Mouse (Mus musculus) embryo, embryonic 11.5 days (tissue): Measurements from ENCODE around the gene Pitpnm2.

Experiments
- DNase-seq: peaks from one replicate; pipeline ENCODE4 v3.0.0-alpha.2; 2012; ENCODE audit warnings: low read depth, low spot score

Pitpnm2 gene

DNA sequence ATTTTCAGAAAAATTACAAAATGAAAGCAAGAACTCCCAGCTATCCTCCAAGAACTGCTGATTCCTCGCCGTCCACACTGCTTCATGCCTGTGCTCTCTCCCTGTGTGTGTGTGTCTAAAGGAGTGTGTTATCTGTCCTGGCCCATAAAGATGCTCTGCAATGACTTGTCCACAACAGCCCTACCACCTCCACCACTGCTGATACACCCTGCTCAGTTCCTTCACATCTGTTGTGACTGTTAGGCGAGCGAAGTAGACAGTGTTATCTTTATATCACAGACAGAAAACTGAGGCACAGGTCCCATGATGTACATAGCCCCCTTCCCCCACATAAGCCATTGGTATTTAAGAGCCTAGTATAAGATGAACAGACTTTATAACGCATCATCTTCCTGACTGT lies 67.5 kb downstream of the Pitpnm2 start:
- DNase-seq: no peak

GRCm38 (mm10) chr5:124180500-124181167 lies 68.9 kb downstream of the Pitpnm2 start:
- DNase-seq: no peak

DNA sequence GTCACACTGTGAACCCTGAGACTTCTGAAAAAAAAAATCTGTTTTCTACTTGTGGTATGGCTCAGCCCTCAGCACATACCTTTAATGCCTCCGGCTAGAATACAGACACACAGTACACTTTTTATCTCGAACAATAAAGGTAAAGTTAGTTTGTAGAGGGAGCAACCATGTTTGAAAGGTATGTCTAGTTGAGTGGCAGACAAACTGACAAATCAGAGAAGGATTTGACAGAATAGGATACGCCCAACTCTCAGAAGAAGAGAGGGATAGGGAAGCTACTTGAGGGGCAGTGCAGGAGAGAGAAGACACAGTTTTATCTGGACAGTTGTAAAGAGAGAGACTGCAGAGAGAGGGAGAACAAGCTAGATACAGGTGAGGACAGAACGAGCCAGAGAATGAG lies 70.1 kb downstream of the Pitpnm2 start:
- DNase-seq: no peak

GRCm38 (mm10) chr5:124176726-124177132 lies 72.8 kb downstream of the Pitpnm2 start:
- no peak for DNase-seq

GRCm38 (mm10) chr5:124175138-124175537 lies 74.4 kb downstream of the Pitpnm2 start:
- DNase-seq: no peak

- no peak for DNase-seq
Measured at GRCm38 (mm10) chr5:124173012-124173985, 76.3 kb downstream of the Pitpnm2 start.

GRCm38 (mm10) chr5:124172246-124172645 lies 77.3 kb downstream of the Pitpnm2 start:
- no peak for DNase-seq

GRCm38 (mm10) chr5:124171781-124172180 lies 77.8 kb downstream of the Pitpnm2 start:
- DNase-seq: no peak

GRCm38 (mm10) chr5:124169224-124169621 lies 80.3 kb downstream of the Pitpnm2 start:
- DNase-seq: no peak

- no peak for DNase-seq
Measured at GRCm38 (mm10) chr5:124168428-124169223, 80.9 kb downstream of the Pitpnm2 start.

DNA sequence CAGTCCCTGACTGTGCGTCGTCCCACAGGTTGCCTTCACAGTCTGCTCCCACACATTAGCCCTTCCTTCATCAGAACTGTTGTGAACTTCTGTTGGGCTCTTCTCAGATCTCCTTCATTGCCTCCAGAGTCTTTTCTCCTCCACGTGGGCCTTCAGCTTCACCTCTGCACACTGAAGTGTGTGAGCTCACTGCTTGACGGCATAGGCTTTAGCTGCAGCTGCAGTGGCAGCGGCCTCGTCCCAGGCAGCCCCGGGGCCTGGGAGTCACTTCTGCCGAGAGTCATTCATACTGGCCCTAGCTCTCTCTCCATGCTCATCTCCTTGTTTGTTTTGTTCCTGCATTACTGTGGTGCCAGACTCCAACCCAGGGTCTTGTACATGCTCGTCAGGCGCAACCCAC lies 81.9 kb downstream of the Pitpnm2 start:
- no peak for DNase-seq

GRCm38 (mm10) chr5:124166741-124167140 lies 82.8 kb downstream of the Pitpnm2 start:
- no peak for DNase-seq

- no peak for DNase-seq
Measured at GRCm38 (mm10) chr5:124165622-124166570, 83.7 kb downstream of the Pitpnm2 start.

GRCm38 (mm10) chr5:124163445-124163844 lies 86.1 kb downstream of the Pitpnm2 start:
- DNase-seq: no peak

GRCm38 (mm10) chr5:124162577-124162976 lies 87.0 kb downstream of the Pitpnm2 start:
- DNase-seq: peak; percentile 59

GRCm38 (mm10) chr5:124161831-124162230 lies 87.7 kb downstream of the Pitpnm2 start:
- DNase-seq: no peak

GRCm38 (mm10) chr5:124159453-124159852 lies 90.1 kb downstream of the Pitpnm2 start:
- DNase-seq: no peak

GRCm38 (mm10) chr5:124158305-124158704 lies 91.3 kb downstream of the Pitpnm2 start:
- no peak for DNase-seq

DNA sequence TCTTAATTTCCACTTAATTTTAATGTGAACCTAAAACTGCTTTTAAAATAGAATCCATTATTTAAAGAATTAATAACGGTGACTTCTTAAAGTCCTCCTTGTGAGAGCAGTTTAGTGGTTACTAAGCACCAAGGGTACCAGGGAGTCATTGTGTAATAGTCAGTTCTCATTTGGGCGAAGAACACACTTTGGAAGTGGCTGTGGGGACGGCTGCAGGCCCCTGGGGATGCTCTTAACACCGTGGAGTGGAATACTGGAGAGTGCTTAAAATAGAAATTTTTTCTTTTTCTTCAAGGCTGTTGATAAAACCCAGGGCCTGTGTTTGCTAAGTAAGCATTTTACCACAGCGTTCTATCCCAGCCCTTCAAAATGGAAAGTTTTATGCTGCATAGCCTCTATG lies 93.6 kb downstream of the Pitpnm2 start:
- DNase-seq: no peak

GRCm38 (mm10) chr5:124152734-124153133 lies 96.8 kb downstream of the Pitpnm2 start:
- DNase-seq: no peak

GRCm38 (mm10) chr5:124150895-124151294 lies 98.7 kb downstream of the Pitpnm2 start:
- no peak for DNase-seq
